Mouse (Mus musculus): ENCODE results near the gene Cend1. TPM values are rescaled to one million over a fixed set of nuclear protein-coding genes. Genes with fewer than 3 reads are reported as not detected.
A peak's percentile ranks its signal among the peaks of the same experiment; 100 is the strongest.

Cend1 gene
- polyA plus RNA-seq (2014; fragmentation: Nextera tagmentation; extraction: Ambion mirVana), result 0.16 and 0.27 TPM in 2 replicates

DNA sequence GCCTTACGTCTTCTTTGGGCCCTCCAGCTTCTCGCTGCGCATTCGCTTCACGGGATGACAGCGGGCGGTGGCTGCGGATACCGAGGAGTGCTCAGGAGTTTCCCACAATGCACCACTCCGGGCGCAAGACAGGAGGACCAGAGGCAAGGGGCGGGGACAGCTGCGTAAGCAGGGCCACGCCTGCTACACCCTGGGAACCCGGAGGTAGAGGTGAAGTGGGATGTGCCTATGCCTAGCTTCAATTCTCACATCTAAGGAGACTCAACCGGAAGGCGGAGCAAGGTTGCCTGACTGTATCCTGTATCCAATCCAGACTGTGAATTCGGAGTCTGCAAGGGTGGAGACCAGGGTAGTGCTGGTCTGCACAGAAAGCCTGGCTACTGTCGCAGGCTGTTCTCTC is at the start of gene Cend1:
Cend1 (minus strand) TSS at position 182 of the 400 bp plus-strand sequence.
- peak within 1 kb of the TSS; percentile 16 for H3K4me2 ChIP-seq
- no peak within 1 kb of the TSS for H3K27ac ChIP-seq (ENCODE audit: low read depth, low read length)
- ATAC-seq (replicated peaks; ENCODE audit: low FRiP score) (peak; percentile 30; the same call in 1 of the 2 replicates), DNase-seq (ENCODE audit: low spot score) (peak; percentile 36)
- no peak within 1 kb of the TSS for H3K4me3 ChIP-seq (ENCODE audit: low read depth, low read length)
- 8% methylated on average over 19 of the region's 19 CpGs for WGBS
- H3K9me3 ChIP-seq (ENCODE audit: control insufficient read depth, low read length), result no peaks in the 10 kb centered on the region
- H3K4me1 ChIP-seq (replicated peaks; ENCODE audit: control insufficient read depth, insufficient read depth, low read length), result peaks cover 13% of the 10 kb centered on the region
- no peaks in the 10 kb centered on the region for H3K27me3 ChIP-seq (replicated peaks; ENCODE audit: control insufficient read depth, insufficient read depth, low read length)
- H3K36me3 ChIP-seq (ENCODE audit: control insufficient read depth, insufficient read depth, low read length), result peaks cover 11% of the 10 kb centered on the region; the same call in 1 of the 2 replicates
- H3K9ac ChIP-seq (ENCODE audit: low read depth, low read length), result no peak within 1 kb of the TSS

- peaks cover 57% of the 10 kb centered on the region for H3K4me1 ChIP-seq (replicated peaks; ENCODE audit: control insufficient read depth, insufficient read depth, low read length)
- no peak for ATAC-seq (replicated peaks; ENCODE audit: low FRiP score)
- H3K36me3 ChIP-seq (ENCODE audit: control insufficient read depth, insufficient read depth, low read length), result no peaks in the 10 kb centered on the region
- peak overlapping the region; percentile 91 for H3K4me2 ChIP-seq
- H3K27me3 ChIP-seq (replicated peaks; ENCODE audit: control insufficient read depth, insufficient read depth, low read length), result peaks cover 10% of the 10 kb centered on the region
- H3K4me3 ChIP-seq (ENCODE audit: low read depth, low read length), result 0 out of 2 replicates have a peak overlapping the region, but pooled peaks have one; percentile 13
- DNase-seq (ENCODE audit: low spot score), result no peak
- H3K9ac ChIP-seq (ENCODE audit: low read depth, low read length), result peak overlapping the region; percentile 2; the same call in 1 of the 2 replicates
- WGBS, result 49% methylated on average over 5 of the region's 5 CpGs
- peak overlapping the region; percentile 49; the same call in 1 of the 2 replicates for H3K27ac ChIP-seq (ENCODE audit: low read depth, low read length)
- no peaks in the 10 kb centered on the region for H3K9me3 ChIP-seq (ENCODE audit: control insufficient read depth, low read length)
Measured at GRCm38 (mm10) chr7:141478270-141478748, 49.0 kb upstream of the Cend1 start.

GRCm38 (mm10) chr7:141477578-141478269 is 48.4 kb upstream of the Cend1 start:
- H3K4me3 ChIP-seq (ENCODE audit: low read depth, low read length), result 0 out of 2 replicates have a peak overlapping the region, but pooled peaks have one; percentile 13
- DNase-seq (ENCODE audit: low spot score) (no peak), ATAC-seq (replicated peaks; ENCODE audit: low FRiP score) (no peak)
- peaks cover 8% of the 10 kb centered on the region for H3K27me3 ChIP-seq (replicated peaks; ENCODE audit: control insufficient read depth, insufficient read depth, low read length)
- H3K9me3 ChIP-seq (ENCODE audit: control insufficient read depth, low read length), result no peaks in the 10 kb centered on the region
- peaks cover 58% of the 10 kb centered on the region for H3K4me1 ChIP-seq (replicated peaks; ENCODE audit: control insufficient read depth, insufficient read depth, low read length)
- H3K9ac ChIP-seq (ENCODE audit: low read depth, low read length), result peak overlapping the region; percentile 85; the same call in 1 of the 2 replicates
- peak overlapping the region; percentile 91 for H3K4me2 ChIP-seq
- peak overlapping the region; percentile 90 for H3K27ac ChIP-seq (ENCODE audit: low read depth, low read length)
- H3K36me3 ChIP-seq (ENCODE audit: control insufficient read depth, insufficient read depth, low read length), result peaks cover 2% of the 10 kb centered on the region
- 37% methylated on average over 4 of the region's 4 CpGs for WGBS

GRCm38 (mm10) chr7:141476981-141477370 is 47.7 kb upstream of the Cend1 start:
- ATAC-seq (replicated peaks; ENCODE audit: low FRiP score), result peak; percentile 9
- Histone ChIP-seq H3K9me3 (ENCODE audit: control insufficient read depth, low read length) (no peaks in the 10 kb centered on the region), H3K27me3 (replicated peaks; ENCODE audit: control insufficient read depth, insufficient read depth, low read length) (peaks cover 4% of the 10 kb centered on the region), H3K4me3 (ENCODE audit: low read depth, low read length) (peak overlapping the region; percentile 88), H3K4me1 (replicated peaks; ENCODE audit: control insufficient read depth, insufficient read depth, low read length) (peaks cover 50% of the 10 kb centered on the region), H3K36me3 (ENCODE audit: control insufficient read depth, insufficient read depth, low read length) (peaks cover 9% of the 10 kb centered on the region), H3K9ac (ENCODE audit: low read depth, low read length) (peak overlapping the region; percentile 85), H3K27ac (ENCODE audit: low read depth, low read length) (peak overlapping the region; percentile 90), H3K4me2 (peak overlapping the region; percentile 91)
- WGBS, result 7% methylated on average over 7 of the region's 7 CpGs
- no peak for DNase-seq (ENCODE audit: low spot score)

DNA sequence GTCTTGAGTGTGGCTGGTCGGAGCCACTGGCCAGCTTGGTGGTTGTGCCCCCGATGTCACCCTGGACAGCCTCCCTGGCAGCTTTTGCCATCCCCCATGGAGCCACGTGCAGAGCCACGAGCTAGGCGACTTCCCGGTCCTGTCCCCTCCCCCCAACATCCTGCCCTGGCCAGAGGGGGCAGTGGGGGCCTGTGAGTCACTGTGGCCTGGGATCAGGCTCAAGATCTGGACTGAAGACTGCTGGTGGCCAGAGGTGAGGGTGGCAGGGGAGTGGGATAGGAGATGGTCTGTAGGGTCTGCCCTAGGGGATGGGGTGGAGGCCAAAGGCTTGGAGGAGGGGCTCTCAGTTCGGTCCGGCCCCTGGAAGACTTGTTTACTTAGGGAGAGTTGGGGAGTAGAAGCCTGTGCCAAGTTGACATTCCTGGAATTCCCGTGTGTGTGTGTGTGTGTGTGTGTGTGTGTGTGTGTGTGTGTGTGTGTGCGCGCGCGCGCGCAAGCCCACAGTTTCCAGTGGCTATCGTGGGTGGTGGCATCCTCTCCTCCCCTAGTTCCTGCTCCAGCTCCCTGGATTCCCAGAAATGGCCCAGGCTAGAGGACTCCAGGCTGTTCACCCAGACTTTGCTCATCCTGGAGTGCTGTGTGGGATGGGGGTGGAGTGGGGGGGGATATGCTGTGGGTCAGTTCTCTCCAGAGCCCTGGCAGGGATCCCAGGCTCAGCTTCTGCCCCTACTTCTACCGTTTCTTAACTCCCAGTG is 47.1 kb upstream of the Cend1 start:
- H3K9me3 ChIP-seq (ENCODE audit: control insufficient read depth, low read length), result no peaks in the 10 kb centered on the region
- H3K36me3 ChIP-seq (ENCODE audit: control insufficient read depth, insufficient read depth, low read length), result peaks cover 10% of the 10 kb centered on the region
- DNase-seq (ENCODE audit: low spot score) (peak; percentile 82), ATAC-seq (replicated peaks; ENCODE audit: low FRiP score) (peak; percentile 42)
- H3K27me3 ChIP-seq (replicated peaks; ENCODE audit: control insufficient read depth, insufficient read depth, low read length), result no peaks in the 10 kb centered on the region
- peak overlapping the region; percentile 85 for H3K9ac ChIP-seq (ENCODE audit: low read depth, low read length)
- peak overlapping the region; percentile 90 for H3K27ac ChIP-seq (ENCODE audit: low read depth, low read length)
- peaks cover 45% of the 10 kb centered on the region for H3K4me1 ChIP-seq (replicated peaks; ENCODE audit: control insufficient read depth, insufficient read depth, low read length)
- H3K4me2 ChIP-seq, result peak overlapping the region; percentile 91
- peak overlapping the region; percentile 88 for H3K4me3 ChIP-seq (ENCODE audit: low read depth, low read length)
- 0% methylated on average over 10 of the region's 17 CpGs for WGBS

DNA sequence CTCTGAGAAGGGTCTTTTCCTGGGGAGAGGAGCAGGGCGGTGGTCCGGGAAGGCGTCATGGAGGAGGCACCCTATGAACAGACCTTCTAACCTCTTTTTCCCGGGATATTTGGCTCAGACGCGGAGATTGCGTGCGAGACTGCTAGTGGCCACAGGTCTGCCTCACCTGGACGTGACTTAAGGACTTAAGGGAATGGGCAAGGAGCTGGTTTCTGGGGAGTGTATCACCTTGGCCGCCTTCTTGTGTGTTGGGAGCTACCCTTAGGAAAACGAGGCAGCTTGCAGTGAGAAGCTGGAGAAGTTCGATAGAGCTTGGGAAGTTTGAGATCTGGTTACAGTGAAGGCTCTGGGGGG is 46.5 kb upstream of the Cend1 start:
- Histone ChIP-seq H3K4me1 (replicated peaks; ENCODE audit: control insufficient read depth, insufficient read depth, low read length) (peaks cover 39% of the 10 kb centered on the region), H3K4me3 (ENCODE audit: low read depth, low read length) (peak overlapping the region; percentile 88), H3K36me3 (ENCODE audit: control insufficient read depth, insufficient read depth, low read length) (peaks cover 16% of the 10 kb centered on the region), H3K4me2 (peak overlapping the region; percentile 91), H3K9ac (ENCODE audit: low read depth, low read length) (peak overlapping the region; percentile 85), H3K27me3 (replicated peaks; ENCODE audit: control insufficient read depth, insufficient read depth, low read length) (no peaks in the 10 kb centered on the region), H3K9me3 (ENCODE audit: control insufficient read depth, low read length) (no peaks in the 10 kb centered on the region), H3K27ac (ENCODE audit: low read depth, low read length) (peak overlapping the region; percentile 90)
- ATAC-seq (replicated peaks; ENCODE audit: low FRiP score) (no peak), DNase-seq (ENCODE audit: low spot score) (no peak)
- WGBS, result 0% methylated on average over 12 of the region's 12 CpGs

GRCm38 (mm10) chr7:141475011-141475804 is 45.9 kb upstream of the Cend1 start, which contains the start of the genes Polr2l and Tspan4:
TSS of gene Polr2l (minus strand) at chr7:141475132.
TSS of gene Tspan4 (plus strand) at chr7:141475240.
- peak within 1 kb of the TSS; percentile 85 for H3K9ac ChIP-seq (ENCODE audit: low read depth, low read length)
- H3K4me3 ChIP-seq (ENCODE audit: low read depth, low read length), result peak within 1 kb of the TSS; percentile 88
- DNase-seq (ENCODE audit: low spot score) (peak; percentile 93), ATAC-seq (replicated peaks; ENCODE audit: low FRiP score) (peak; percentile 77)
- H3K27ac ChIP-seq (ENCODE audit: low read depth, low read length), result peak within 1 kb of the TSS; percentile 90
- peaks cover 38% of the 10 kb centered on the region for H3K4me1 ChIP-seq (replicated peaks; ENCODE audit: control insufficient read depth, insufficient read depth, low read length)
- WGBS, result under 1% methylated on average over 87 of the region's 87 CpGs
- peaks cover 21% of the 10 kb centered on the region for H3K36me3 ChIP-seq (ENCODE audit: control insufficient read depth, insufficient read depth, low read length)
- H3K9me3 ChIP-seq (ENCODE audit: control insufficient read depth, low read length), result no peaks in the 10 kb centered on the region
- H3K27me3 ChIP-seq (replicated peaks; ENCODE audit: control insufficient read depth, insufficient read depth, low read length), result no peaks in the 10 kb centered on the region
- H3K4me2 ChIP-seq, result peak within 1 kb of the TSS; percentile 91

GRCm38 (mm10) chr7:141474160-141474559 is 44.9 kb upstream of the Cend1 start:
- no peaks in the 10 kb centered on the region for H3K9me3 ChIP-seq (ENCODE audit: control insufficient read depth, low read length)
- H3K36me3 ChIP-seq (ENCODE audit: control insufficient read depth, insufficient read depth, low read length), result peaks cover 23% of the 10 kb centered on the region
- peak overlapping the region; percentile 85 for H3K9ac ChIP-seq (ENCODE audit: low read depth, low read length)
- H3K4me1 ChIP-seq (replicated peaks; ENCODE audit: control insufficient read depth, insufficient read depth, low read length), result peaks cover 45% of the 10 kb centered on the region
- H3K4me2 ChIP-seq, result peak overlapping the region; percentile 91
- H3K4me3 ChIP-seq (ENCODE audit: low read depth, low read length), result peak overlapping the region; percentile 88
- H3K27ac ChIP-seq (ENCODE audit: low read depth, low read length), result no peak overlapping the region
- WGBS, result 5% methylated on average over 5 of the region's 5 CpGs
- ATAC-seq (replicated peaks; ENCODE audit: low FRiP score) (no peak), DNase-seq (ENCODE audit: low spot score) (no peak)
- H3K27me3 ChIP-seq (replicated peaks; ENCODE audit: control insufficient read depth, insufficient read depth, low read length), result no peaks in the 10 kb centered on the region

Measured in liver, embryonic 11.5 days (tissue).